Mouse (Mus musculus) kidney, adult 2 months (tissue): ENCODE data around the gene Parvg.

Source experiments
- CTCF ChIP-seq: fragments of 200-500 bp; conservative IDR thresholded peaks from 2 replicates; pipeline ENCODE4 v1.5.1; 2011; ENCODE audit warnings: low read depth, mild to moderate bottlenecking, control low read depth, low read length, moderate library complexity, mixed read lengths; ENCODE audit not compliant: insufficient read depth, insufficient read length
- POLR2A ChIP-seq: fragments of 200-500 bp; IDR thresholded peaks from one replicate; pipeline ENCODE4 v1.6.1; 2011; ENCODE audit warnings: low read depth, low read length, control low read depth

DNA sequence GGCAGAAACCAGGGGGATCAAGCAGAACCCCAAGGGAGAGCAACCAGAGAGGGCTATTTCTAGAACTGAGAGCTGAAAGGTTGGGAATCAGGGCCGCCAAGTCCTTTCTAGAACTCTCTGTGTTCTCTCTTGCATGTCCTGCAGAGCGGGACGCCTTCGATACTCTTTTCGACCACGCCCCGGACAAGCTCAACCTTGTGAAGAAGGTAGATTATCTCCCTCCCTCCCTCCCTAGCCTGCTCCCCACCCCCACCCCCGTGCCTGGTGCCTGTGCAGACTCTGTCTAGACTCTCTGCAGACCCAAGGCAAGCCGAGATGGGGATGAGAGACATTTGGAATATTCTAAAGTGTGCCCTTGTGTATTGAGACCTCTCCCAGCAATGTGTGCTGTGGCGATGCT, 20.6 kb upstream of the Parvg start:
- TF ChIP-seq CTCF: no peak
- TF ChIP-seq POLR2A: no peak
